Mouse (Mus musculus): ENCODE measurements around the gene Osbpl5.

DNA sequence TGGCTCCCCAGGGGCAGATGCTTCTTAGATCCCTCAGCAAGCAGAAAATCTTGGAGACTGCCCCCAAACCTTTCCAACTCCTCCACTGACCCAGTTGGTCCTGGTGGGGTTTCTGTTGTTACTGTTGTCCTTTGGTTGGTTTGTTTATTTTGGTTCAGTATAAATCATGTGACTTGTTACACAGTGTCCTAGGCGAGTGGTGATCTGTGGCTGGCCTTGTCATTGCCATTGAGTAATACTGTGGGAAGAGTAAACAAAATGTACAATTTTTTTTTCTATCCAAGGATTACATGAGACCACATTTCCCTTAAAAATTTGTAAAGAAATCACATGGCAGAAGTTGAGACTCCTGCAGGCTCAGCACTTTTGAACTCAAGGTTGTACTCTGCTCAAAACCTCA lies 12.7 kb upstream of the Osbpl5 start:
- TF ChIP-seq GATA1 (IDR thresholded peaks at IDR 0.05; ENCODE audit: borderline replicate concordance, low read length) (no peak), FLI1 (IDR thresholded peaks at IDR 0.05; ENCODE audit: low read length) (no peak)

All from megakaryocyte, embryonic 14.5 days (primary cell).